Mouse (Mus musculus) 3T3-L1 (cell line): ENCODE measurements around the gene Ipo9.
A peak's percentile ranks its signal among the peaks of the same experiment; 100 is the strongest.
"Not testable (repeated sequence)": the region's sequence is repeated elsewhere in the genome, so short reads cannot be mapped to it uniquely, and the experiment has no call there.

Experiments
- DNase-seq: peaks from one replicate; pipeline ENCODE4 v3.0.0-alpha.2; 2015; ENCODE audit warnings: low read depth, low spot score

The Ipo9 gene

DNA sequence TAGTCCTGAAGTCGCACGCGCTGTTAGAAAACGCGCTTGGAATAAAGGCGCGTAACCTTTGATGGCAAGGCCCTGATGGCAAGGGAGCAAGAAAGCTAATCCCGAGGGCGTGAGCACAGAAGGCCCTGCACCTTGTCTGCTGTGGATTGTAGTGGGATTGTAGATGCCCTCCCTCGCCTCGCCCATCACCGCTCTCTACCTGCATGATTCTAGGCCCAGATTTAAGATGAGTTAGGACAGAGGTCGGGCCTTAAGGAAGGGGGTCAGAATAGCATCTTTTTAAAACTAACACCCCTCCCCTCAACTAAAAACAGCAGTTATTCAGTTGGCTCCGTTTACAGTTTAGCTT lies 344 bp upstream of the Ipo9 start:
- DNase-seq = no peak

DNA sequence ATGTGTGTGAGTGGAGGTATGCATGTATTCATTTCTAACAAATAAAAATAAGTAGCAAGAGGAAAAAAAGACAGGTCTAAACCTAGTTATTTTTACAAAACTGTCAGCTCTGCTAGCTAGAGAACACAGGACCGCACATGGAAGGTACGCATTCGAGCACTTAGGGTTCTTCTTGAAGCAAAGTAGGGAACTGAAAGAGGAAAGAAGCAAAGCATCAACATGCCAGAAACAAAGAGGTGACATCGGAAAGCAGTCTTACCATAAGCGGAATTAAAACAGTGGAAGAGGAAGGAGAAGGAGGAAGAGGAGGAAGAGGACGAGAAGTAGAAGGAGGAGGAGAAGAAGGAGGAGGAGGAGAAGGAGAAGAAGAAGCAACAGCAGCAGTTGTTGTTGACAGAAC lies 2.9 kb downstream of the Ipo9 start:
- DNase-seq = no peak

DNA sequence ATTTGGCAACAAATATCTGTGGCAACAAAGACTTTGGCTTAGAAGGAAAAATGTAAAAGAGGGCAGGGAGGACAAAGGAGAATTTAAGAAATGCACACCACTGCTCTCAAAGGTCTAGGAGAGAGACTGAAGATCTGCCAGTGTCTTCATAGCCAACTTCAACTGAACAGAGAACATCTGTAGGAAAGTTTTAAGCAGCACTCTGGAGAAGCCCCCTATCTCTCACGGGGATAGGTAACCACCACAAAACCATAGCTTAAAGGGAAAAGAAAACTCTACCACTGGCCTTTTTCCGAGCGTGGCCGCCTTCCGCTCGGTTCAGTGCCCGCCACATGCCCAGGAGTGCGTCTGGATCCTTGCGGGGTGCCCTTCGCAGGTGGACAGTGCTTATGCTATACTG lies 3.7 kb downstream of the Ipo9 start:
- DNase-seq = no peak

DNA sequence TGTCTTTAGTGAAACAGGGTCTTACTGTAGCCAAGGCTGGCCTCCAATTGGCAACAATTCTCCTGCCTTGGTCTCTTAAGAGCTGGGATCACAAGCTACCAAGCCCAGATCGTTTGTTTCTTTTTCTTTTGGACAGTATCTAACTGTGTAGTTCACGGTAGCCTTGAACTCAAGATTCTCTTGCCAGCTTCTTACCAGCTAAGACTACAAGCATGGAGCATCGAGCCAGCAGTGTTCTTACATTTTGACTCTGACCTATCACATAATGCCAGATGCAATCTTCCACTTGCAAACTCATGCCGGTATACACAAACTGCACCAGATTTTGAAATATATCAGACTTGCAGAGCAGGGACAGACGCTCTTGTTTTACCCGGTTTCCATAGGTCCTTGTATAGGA lies 7.5 kb downstream of the Ipo9 start:
- DNase-seq = no peak

DNA sequence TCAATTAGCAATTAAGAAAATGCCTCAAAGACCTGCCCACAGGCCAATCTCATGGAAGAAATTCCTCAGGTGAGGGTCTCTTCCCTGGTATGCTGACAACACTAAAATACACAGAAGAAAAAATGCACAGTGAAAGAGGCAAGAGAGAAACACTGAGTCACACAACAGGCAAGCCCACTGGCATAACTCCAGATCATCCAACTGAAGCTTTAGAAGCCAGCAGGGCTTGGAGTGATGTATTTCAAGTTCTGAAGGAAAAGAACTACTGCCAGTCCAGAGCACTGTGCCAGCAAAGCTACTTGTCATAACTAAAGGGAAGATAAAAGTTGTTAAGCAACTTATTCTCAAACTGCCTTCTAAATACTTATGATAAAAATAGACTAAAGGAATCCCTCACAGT lies 16.3 kb downstream of the Ipo9 start:
- DNase-seq = peak; percentile 88

DNA sequence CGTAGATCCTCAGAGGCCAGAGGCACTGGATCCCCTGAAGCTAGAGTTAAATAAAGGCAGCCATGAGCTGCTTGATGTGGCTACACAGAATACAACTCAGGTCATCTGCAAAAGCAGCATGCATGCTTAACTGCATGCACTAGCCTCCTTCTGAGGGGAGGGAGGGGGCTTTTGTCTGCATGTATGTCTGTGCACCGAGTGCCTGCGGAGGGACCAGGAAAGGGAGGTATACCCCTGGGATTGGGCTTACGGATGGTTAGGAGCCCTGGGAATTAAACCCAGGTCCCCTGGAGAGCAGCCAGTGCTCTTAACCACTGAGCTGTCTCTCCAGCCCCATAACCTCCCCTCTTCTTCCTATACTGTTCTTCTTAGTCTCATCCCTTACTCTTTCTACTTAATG lies 18.2 kb downstream of the Ipo9 start:
- no peak for DNase-seq

DNA sequence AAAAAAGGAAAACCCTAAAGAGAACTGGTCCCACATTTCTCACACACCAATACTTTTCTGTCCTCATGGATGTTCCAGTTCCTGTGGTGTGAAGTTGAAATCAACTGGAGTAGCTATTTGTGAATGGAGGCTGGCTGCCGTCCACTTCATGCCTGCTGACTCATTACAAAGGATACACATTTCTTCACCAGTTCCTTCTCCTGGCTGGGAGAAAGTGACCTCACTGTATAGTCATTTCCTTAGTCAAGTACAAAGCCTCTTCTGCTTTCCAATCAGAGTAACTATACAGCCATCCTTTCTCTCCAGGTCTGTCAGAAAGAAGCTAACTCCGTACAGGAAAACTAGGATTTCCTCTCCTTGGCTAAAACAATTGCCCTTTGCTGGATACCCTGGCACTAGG lies 19.3 kb downstream of the Ipo9 start:
- peak; percentile 97 for DNase-seq

DNA sequence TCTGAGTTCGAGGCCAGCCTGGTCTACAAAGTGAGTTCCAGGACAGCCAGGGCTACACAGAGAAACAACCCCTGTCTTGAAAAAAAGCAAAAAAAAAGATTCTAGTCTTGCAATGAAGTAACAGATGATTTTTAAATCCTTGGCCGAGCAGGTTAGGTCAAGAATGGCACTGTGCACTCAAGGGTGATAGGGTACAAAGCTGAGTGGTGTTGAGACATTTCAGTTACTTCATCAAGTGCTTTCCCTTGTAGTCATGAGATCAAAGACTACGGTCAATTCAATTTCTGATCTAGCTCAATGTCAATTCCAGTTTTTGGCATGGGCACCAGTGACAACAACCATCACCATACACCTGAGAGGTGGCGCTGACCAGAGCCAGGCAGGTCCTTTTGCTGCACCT lies 21.3 kb downstream of the Ipo9 start:
- no peak for DNase-seq

DNA sequence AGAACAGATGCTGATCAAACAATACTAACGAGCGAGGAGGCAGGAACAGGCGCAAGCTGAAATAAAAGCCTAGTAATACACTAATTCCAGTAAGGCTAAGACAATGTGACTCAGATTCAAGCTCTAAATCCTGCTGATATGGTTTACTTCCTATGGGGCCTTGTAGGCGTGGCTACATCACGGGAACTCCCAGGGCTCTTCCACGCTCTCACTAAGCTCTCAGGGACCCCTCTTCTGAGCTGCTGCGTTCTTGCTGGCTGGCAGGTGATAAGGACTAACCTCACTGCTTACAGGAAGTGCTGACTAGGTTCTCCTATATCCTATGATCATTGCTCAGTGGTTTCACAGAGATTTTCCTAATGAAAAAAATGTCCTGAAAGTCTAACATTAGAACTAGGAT lies 24.9 kb downstream of the Ipo9 start:
- no peak for DNase-seq

DNA sequence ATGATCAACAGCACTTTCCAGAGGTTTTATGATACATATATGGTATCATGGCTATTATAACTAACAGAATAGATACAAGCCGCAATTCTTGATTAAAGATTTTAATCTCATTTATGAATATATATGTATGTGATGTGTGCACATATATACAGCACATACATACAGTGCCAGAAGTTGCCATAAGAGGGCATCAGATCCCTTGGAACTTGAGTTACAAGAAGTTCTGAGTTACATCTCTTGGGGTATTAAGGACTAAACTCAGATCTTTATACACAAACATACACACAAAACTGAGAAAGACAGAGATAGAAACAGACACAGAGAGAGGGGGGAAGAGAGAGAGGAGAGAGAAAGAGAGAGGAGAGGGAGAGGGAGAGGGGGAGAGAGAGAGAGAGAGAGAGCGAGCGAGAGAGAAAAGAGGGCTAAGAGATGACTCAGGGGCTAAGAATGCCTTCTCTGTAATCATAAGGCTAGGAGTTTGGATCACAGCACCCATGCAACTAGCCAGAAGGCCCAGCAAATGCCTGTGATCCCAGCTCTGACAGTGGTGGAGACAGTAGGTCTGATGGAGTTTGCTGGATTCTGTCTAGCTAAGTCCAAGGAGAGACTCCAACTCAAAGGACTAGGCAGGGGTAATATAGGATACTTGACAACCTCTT lies 28.7 kb downstream of the Ipo9 start:
- peak; percentile 73 for DNase-seq

DNA sequence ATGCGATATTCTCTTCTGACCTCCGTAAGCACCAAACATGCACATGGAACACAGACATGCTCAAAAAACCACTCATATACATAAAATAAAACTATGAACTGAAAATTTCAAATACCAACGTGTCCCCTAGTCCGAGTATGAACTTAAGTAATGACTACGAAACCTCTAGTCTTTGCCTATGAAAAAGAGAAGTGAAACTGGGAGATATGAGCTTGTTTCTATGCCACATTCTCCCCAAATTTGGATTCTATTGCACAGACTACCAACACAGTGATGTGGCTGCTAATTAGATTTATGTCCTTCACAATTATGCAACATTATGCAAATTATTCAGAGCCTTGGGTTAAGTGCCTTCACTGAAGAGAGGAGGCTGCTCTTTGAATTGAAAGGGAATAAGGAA lies 30.8 kb downstream of the Ipo9 start:
- no peak for DNase-seq

DNA sequence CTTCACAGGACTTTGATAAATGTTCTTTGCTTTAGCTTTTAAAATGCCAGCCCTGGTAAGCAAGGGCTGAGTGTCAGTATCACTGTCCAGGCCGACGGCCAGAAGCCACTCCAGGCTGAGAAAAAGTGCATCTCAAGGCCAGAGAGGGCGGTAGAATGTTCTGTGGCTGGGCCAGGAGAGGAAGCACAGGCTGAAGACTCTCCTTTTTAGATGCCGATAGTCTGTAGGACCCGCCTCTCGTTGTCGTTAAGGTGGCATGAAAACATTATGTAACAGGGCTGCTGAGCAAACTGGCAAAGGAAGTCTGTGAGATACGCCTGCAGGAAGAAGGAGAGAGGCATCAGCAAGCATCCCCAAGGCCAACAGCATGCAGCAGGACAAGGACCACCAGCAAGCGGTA lies 45.1 kb downstream of the Ipo9 start:
- DNase-seq = no peak

DNA sequence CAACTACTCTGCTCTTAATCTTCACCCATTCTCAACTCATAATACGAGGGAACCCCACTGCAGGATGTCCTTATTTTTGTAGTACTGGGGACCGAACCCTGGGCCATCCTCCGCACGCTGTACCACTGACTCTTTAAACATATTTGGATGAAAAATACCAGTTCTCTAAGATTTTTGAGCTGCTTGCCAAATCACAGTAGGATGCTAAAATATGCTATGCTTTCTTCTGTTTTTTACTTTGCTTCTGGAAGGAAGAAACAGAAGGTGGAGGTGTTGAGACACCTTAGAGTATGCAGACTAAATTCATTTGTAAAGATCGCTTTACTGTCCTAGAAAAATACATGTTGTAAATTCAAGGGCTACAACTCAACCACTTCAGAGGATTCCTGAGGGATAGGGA lies 46.1 kb downstream of the Ipo9 start:
- no peak for DNase-seq

DNA sequence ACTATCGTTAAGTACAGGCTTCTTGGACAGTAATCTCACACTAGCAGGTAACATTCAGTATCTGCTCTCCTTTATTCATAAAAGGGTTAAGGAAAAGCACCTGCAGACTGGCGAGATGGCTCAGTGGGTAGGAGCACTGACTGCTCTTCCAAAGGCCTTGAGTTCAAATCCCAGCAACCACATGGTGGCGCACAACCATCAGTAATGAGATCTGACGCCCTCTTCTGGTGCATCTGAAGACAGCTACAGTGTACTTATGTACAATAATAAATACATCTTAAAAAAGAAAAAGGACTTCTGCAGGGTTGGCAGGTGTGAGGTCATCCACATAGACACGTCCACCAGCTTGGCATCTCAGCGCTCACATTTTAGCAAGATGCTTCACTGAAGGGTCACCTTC lies 48.7 kb downstream of the Ipo9 start:
- not testable (repeated sequence) for DNase-seq

DNA sequence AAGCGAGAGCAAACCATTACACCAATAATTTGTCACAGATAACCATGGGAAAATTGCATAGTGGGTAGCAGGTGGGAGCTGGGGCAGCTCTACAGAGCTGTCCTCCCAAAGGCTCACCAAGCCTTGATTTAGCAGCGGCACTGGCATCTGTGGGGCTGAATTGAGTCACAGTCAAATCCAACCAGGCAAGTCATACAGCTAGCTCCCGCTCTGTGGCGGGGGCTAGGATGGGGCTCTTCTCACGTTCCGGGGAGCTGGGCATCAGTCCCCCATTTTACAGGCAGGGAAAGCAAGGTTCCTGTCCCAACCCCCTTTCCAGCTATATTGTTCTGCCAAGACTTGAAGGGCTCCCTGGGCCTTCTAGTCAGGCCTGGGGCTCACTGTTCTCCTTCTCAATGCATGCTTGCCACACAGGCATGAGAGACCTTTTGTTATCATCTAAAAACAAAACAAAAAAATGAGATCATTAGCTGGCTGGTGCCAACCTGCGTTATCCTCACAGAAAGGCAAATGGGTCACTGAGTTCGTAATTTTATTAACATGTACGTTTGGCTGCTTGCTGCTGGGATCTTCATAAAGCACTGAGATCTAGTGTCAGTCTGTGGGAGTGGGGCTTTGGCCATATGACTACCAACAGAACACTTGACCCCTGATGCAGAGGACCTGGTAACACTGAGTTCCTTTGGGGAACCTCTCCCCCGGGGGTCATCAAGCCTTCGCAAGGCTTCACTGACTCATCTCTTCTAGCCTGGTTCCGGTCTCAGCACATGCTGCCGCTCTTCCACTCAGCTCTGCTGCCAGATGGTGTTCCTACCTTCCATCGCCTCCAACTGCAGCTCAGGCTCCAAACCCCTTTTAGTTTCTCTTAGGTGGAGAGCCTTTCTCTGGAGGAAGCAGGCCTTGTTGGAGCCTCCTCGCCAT lies 50.0 kb downstream of the Ipo9 start:
- no peak for DNase-seq

DNA sequence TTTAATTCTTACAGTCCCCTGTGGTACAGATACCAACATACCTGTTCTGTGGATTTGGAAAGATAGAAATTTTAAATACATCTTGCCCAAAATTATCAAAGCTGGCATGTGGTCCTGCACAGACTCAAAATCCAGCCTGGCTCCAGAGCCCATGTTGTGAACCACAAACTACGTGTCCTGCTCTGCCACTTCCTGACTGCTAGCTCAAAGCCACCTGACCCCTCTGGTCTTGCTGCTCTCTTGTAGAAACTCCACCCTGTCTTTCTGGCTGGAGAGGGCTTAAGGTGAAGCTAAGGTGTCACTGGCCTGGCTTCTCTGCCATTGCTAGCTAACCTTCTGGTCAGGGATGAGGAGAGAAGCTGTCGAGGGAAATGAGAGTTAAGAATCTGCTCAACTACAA lies 51.3 kb downstream of the Ipo9 start:
- DNase-seq = no peak

DNA sequence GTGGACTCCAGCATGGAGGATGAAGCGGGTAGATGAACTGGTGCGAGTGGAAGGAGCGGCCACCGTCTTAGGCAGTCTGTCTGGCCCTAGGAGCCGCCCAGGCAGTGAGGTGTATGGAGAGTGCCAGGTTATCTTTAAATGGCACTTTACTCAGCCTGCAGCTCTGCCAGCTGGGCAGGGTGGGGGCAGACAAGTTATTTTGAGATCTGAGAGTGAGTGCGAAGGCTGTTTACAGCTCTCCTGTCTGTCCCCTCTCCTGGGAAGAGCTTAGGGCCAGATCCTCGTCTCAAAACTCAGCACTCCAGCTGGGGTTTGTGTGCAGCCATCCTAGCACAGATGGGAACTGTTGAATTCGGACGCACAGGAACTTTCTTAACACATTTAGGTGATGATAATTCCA lies 51.7 kb downstream of the Ipo9 start:
- no peak for DNase-seq

DNA sequence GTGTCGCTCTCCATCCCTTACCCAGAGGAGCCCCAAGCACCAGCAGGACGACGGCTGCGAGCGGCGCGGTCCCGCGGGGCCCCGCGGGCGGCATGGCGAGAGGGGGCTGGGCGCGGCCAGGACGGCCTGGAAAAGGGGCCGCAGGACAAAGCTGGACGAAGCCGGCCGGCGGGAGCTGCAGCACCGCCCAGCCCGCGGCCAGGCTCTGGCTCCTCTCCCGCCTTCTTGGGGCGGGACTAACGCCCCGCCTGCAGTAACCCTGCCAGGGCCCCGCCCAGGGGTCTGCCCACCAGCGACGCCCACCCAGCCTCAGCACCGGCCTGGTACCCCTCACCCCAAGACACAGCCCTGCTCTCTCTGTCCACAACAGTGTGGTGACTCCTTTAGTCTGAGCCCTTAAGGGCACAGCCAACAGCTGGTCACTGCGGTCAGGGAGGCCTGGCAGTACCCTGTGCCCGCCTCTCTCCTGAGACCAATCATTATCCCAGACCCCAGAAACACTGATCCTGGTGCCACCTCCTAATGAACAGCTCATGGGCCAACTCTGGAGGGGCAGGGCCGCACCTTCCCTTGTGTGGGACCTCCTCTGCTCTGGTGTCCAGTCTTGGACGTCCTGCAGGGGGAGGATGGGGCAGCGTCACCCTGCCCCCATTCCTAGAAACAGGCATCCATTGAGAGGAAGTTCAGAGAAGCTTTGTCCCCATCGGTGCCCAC lies 55.3 kb downstream of the Ipo9 start, which contains the start of gene Shisa4:
Gene Shisa4, minus strand, starts transcription at position 370 of the 714 bp plus-strand sequence.
- peak; percentile 73 for DNase-seq

DNA sequence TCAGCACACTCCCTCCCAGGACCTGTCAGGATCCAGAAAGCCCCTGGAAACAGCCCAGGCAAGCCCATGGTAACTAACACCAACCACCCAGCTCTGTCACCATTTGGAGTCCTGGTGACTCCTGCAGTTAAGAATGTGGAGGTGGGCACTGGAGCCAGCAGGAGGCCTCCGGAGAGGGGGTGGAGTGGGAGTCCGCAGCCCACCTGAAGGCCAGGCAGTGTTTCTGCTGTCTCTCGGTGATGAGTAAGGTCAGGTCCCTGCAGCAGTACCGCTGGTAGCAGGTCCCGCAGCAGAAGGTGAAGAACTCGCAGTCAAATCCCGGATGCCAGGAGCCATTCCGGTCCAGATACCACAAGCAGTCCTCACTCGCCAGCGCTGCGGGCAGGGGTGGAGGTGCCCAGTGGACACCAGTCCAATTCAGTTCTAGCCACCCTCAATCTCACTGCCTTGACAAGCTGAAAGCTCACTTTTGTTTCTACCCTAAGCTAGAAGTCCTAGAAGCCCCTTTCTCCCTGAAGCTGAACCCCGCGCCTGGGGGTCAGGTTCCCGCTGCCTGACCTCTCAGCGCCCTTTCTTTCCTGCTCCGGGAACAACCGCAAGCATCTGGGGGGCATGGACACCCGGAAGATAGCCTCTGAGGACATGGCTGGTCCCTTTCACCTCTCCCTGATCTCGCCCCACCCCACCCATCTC lies 56.0 kb downstream of the Ipo9 start:
- DNase-seq = peak; percentile 61

DNA sequence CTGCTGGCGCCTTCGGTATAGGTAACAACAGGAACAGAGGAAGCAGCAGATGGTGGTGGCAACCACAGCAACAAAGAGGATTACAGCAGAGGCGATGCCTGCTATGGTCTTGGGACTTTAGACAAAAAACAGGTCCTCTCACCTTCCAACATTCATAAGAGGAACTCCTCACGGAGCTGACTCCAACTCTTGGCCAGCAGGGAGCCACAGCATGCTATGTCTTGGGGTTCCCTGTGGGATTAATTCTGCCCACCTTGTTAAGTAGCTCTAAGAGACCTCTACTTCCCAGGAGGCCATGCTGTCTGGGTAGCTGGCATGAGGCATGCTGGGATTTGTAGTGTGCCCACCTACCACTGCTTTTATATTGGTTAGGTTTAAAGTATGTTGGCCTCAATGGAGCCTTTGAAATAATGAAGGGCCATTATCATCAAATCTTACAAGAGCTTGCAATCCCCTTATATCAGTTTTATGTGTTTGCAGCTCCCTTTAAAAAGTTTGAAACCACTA lies 57.1 kb downstream of the Ipo9 start:
- DNase-seq = no peak

DNA sequence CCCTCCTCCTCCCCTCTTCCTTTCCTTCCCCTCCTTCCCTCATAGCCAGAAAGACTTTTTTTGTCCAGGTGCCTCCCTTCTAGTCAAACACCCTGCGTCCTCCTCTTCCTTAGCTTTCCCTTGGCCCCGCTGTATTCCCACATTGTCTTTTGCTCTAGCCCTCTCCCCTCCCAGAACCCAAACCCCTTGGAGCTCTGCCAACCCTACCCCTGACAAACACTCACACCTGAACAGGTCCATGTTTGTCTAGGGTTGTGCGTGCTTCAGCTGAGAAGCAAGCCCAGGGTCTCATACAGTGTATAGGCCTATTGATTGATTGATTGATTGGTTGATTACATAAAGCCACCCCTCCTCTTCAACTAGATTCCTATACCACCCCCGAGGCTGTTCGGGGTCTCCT lies 60.9 kb downstream of the Ipo9 start:
- DNase-seq = no peak

DNA sequence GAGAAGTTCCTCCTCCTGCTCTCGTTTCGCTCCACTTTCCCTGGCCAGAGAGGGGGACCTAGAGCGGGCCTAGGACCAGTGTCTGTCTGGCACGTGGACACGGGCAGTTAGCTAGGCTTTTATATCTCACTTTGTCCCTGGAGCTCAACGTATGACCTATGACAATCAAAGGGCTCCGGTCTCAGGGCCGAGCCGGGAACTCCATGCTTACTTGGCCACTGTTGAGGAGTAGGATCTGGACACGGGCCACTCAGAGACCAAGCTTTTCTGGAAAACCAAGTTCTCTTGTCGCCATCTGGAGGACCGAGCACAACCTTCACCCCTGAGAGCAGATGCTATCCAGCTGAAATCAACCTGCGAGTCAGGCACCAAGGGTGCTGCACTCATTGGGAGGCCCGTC lies 61.3 kb downstream of the Ipo9 start:
- DNase-seq = peak; percentile 87
